Mouse (Mus musculus) thymus, postnatal 0 days (tissue): Measurements from ENCODE around the gene Cntnap1. TPM values are rescaled to one million over a fixed set of nuclear protein-coding genes. Genes with fewer than 3 reads are reported as not detected.

ENCODE experiments used
- DNase-seq: peaks from one replicate; pipeline ENCODE4 v3.0.0-alpha.2; 2015; ENCODE audit warnings: low spot score
- microRNA-seq: library from miRNA; unstranded; fragments of <30 nt; microRNA quantifications from one replicate; pipeline ENCODE4, GENCODE M21; 2016; ENCODE audit warnings: borderline number of aligned reads
- polyA plus RNA-seq: library from polyadenylated mRNA; unstranded; fragments of >200 nt; fragmentation: Nextera tagmentation; extraction: Ambion mirVana; gene quantifications from 2 replicates; pipeline ENCODE4 v1.2.1, GENCODE M21; 2015

The Cntnap1 gene
- polyA plus RNA-seq, 1 experiment from 2014 or later, result 0.53 TPM

DNA sequence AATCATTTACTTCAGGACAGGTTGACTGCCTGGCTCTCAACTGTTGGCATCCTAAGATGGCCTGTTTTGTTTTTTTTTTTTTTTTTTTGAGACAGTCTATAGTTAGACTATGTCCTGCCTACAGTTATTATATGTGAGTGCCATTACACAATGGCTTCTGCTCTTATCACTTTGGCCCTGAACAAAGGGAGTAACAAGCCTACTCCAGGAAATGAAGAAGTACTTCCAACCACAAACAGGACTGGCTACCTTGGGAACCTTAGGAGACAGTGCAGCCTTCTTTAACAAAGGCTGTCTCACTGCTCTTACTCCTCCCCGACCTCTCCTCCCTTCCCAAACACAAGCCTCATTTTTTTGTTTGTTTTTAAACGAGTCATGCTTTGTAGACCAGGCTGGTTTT, 50.5 kb downstream of the Cntnap1 start:
- DNase-seq, result no peak

DNA sequence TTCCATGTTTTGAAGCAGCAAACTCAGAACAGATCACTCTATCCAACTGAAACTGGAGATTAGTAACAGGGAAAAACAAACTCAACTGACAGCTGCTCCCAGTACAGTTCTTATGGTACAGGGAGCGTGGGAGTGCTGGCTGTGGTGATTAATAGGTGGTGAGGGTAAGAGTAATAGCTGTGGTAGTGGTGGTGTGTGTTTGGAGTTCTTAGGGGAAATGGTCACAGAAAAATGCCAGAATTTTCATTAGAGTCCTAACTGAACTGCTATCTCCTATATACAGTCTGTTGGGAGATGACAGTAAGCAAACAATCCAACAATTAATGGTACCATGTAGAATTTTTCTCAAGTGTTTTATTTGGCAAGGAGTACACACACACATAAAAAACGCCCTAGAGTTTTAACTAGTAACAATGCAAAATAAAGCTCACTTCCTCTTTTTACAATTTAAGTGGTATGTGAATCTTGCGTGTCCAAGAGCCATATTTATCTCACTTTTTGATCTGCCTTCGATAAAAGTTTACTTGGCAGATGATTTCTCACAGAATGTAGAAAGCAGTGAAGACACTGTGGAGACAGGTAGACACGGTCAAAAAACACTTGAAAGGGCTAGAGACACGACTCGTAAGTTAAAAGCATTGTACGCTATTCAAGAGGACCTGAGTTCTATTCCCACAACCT, 51.1 kb downstream of the Cntnap1 start:
- no peak for DNase-seq

DNA sequence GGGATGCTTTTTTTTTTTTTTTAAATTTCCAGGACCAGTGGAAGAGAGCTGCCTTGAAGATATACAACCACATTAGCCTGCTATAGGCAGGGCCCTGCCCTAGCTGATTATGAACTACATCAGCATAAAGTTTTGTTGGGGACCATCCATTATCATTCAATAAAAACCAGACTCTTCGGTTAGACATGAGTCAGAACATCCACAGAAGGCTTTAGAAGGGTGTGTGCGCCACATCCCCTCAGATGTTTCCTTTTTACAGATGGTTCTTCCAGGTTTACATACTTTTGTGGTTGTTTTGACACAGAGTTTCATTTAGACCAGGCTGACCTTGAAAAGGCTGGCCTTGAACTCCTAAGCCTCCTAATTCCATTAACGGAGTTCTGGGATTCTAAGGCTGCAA, 54.0 kb downstream of the Cntnap1 start:
- no peak for DNase-seq

DNA sequence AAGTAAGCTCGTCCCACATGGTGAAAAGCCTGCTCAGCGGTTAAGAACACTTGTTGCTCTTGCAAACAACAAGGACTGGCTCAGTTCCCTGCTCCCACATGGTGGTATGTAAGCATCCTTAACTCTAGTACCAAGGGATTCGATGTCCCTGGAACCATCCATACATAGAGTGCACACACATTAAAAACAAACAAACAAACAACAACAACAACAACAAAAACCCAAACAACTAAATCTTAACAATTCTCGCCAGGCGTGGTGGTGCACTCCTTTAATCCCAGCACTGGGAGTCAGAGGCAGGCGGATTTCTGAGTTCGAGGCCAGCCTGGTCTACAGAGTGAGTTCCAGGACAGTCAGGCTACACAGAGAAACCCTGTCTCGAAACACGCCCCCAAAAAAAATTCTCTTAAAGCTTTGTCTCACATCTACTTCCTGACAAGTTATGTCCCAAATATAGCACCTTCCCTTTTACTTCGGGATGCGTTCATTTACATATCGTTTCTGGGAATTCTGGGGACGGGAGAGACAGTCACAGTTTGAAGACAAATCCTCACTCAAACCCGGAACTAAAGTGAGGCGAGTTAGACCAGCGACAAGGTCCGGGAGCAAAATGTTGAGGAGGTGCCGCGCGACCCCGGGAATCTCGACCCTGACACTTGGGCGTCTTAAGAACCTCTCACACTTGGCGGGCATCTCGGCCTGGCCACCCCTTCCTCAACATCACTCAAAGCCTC, 55.2 kb downstream of the Cntnap1 start:
- DNase-seq, result no peak

DNA sequence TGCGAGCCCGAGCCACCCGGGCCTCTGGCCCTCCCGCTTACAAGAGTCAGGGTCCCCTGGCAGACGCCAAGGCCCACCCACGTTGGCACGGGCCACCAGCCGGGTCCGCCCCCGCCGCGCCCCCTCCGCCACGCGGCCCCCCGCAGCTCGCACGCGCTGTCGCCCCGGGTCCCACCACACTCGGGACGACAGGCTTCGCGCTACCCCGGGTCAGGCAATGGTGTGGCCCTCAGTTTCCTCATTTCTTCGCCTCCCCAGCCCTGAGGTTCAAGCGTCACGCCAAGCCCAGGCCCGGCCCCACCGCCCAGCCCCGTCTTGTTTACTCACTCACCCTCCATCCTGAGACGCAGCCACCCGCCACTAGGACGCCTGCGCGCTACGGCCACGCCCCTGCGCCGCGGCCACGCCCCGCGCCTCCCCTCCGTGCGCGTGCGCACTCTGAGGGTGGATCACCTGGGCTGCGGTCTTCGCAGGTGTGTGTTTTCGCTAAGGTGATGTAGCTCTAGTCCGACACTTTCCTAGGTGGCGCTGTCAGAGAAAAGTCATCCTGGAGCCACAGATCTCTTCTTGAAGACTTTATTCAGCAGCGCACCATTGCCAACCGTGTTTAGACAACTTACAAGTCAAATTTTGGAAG, 55.9 kb downstream of the Cntnap1 start, which contains the start of gene Ezh1:
Gene Ezh1 (minus strand): TSS at position 399 of the 637 bp plus-strand sequence.
- DNase-seq, result peak; percentile 86

DNA sequence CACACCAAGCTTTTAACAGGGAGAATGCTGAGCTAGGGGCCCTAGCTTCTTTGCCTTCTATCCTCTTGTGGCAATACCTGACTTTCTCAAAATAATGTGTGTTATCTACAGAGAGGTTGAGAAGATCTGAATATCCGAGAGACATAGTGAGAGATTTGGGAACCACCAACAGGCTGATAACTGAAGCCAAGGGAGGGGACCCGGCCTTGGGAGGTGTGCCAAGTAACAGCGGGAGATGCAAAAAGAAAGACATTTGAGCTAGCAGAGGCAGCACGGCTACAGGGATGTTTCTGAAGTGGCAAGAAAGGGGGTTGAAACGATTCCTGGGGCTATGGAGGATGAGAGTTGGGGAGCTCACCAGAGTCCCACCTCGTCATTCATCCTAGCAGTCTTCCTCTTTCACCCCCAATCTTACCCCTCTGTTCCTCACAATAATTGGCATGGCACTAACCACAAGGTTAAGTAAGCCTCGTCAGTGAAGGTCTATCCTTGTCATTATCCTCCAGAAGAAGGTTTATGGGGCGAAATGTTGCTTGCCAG, 59.1 kb downstream of the Cntnap1 start:
- no peak for DNase-seq

DNA sequence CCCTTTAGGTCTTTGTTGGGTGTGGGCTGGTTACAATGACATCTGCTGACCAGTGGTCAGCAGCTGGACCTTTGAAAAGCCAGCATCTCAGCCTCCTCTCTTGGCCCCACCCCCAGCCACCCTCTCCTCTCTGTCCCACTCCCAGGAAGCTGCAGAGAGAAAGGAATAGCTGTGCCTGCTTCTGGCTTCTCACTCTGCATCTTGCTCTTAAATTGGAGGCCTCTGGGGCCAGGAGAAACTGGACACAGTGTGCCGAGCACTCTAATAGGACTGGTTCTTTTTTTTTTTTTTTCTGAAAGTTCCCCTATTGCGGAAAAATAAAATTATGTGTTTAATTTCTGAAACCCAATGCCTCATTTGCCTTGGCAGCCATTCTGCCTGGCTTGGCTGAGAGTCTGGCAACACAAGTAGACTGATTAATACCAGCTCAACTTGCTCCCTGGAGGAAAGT, 59.8 kb downstream of the Cntnap1 start:
- DNase-seq, result no peak

DNA sequence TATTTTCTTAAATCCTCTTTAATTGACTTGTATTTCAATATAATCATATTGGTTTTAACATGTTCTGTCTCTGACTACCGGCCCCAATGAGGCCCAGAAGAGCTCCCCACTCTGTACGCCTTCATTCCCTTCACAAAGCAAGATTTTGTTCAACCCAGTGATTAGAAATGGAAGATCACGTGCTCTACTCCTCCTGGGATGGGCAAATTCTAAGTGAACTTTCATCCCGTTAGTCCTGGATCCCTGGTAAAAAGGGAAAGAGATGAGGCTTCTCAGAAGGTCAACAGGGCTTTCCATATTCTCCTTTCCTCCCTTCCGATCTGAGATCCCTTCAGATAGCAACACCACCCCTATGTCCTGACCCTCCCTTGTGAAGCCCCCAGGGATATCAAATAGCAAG, 60.2 kb downstream of the Cntnap1 start:
- DNase-seq, result no peak

DNA sequence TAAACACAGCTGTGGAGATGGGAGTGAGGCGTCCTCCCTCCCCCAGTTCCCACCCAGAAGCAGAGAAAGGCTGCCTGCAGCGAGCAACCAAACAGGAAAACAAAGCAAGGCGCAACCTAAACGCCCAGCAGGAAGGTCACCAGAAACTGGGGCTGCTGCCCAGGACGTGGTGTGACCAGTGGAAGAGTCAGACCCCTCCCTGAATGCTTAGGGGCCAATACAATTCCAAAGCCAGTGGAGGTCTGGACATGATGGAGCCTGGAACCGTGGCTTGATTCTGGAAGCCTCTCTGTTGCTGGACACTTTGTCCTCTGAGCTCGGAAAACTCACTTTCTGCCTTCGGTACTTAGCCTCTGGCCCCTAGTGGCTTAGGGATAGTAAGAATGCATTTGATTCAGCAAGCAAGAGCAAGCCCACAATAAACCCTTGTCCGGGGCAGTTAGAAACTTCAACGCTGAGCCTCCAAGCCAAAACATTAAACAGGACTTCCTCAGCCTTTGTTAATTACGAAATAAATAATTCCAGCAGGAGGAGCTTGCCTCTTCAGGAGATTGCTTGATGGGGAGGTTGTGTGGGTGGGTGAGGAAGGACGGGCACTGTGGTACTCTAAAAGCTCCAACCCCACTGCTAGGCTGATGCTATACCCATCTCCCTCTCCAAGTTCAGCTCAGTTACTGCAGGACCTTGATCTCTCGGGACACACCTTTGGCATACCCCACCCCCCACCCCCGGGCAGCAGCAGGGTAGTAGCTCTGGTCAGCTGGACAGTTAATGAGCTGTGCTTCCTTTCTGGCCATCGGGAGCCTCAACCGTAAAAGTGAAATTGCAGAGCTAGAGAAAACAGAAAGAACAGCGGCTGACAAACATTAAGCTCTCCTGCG, 60.9 kb downstream of the Cntnap1 start:
- DNase-seq, result no peak

DNA sequence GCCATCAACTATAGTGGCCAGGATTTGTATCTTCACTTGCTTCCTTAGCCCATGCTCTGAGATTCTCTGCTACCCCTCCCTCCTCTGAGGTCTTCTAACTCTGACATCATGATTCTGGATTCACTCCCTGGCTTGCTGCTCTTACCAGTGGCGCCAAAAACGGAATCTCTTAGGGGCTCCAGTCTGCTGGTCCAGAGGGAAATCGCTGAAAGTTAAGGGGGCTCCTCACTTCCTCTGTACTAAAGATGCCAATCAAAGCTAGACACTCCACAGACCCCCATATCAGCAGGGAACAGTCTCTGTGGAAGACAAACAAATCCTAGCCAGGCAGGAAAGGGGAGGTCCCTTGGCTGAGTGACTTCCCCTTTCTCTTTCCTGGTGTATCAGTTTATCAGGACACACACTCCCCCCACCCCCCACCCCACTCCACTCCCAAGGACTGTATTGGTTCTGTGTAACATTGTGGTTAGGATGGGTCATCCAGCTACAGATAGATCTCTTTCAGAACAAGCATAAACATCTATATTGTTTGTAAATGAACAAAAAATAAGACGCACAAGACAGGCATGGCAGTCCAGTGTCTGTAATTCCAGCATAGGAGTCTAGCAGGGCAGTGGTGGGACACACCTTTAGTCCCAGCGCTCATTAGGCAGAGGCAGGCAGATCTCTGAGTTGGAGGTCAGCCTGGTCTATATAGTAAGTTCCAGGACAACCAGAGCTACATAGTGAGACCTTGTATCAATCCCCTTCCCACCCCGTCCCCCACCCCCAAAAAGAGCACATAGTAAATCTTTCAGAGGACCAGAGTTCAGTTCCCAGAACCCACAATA, 61.9 kb downstream of the Cntnap1 start:
- DNase-seq, result no peak

DNA sequence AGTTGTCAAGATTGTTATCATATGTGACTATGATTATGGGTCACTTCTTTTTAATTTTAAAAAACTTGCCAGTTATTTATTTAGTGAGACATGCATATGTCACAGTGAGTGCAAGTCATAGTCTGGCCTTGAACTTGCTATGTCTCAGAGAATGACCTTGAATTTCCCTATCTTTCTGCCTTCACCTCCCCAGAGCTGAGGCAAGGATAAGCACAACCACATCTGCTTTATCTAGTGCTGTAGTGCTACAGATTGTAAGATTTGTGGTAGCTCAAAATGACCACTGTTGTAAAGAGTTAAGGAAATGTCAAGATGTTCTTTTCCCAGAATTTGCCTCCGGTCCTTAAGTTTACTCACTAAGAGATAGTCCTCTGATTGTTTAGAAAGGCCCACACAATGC, 62.9 kb downstream of the Cntnap1 start:
- no peak for DNase-seq

DNA sequence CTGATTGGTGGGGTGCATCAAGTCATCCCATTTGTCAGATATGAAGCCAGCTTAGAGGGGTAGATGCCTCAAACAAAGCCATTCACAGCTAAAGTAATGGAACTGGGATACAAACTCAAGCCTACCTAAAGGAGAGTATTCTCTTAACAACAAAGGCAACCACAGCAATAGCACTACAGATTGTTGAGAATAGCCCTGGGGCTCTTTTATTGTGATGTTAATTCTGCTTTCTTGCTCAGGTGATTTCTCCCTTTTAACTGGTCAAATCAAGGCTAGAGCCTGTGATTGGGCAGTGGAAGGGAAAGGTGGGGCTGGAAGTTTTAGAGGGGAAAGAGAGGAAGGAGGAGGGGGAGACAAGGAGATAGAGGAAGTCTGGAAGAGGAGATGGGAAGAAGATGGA, 63.8 kb downstream of the Cntnap1 start:
- no peak for DNase-seq

DNA sequence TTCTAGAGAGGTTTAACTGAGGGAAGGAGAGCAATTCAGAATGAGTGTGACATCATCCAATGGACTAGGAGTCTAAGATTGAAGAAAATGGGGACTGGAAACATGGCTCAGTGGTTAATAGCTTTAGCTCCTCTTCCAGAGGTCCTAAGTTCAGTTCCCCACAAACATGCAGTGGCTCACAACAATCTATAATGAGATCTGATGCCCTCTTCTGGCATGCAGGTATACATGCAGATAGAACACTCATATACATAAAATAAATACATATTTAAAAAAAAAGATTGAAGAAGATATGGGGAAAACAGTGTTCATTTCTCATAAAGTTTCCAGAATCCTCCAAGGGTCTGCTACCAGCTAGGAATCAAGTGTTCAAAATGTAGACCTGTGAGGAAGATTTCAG, 65.1 kb downstream of the Cntnap1 start:
- DNase-seq, result no peak

DNA sequence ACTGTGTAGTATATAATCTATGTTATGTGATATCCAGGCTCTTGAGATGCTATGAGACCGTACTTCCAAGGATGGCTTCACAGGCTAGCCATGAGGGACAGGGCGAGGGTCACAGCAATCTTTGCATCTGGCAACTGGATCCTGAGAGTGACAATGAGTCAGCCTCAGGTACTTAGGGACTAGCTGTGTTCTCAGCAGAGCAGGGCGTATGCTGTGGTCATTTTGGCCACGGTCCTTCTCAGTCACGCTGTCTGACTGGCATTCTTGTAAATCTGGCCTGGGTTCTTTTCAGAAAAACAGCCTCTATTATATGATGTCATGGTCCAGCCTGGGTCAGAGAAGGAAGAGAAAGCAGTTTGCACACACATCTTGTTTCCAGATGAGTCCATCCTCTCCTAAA, 66.5 kb downstream of the Cntnap1 start:
- no peak for DNase-seq

DNA sequence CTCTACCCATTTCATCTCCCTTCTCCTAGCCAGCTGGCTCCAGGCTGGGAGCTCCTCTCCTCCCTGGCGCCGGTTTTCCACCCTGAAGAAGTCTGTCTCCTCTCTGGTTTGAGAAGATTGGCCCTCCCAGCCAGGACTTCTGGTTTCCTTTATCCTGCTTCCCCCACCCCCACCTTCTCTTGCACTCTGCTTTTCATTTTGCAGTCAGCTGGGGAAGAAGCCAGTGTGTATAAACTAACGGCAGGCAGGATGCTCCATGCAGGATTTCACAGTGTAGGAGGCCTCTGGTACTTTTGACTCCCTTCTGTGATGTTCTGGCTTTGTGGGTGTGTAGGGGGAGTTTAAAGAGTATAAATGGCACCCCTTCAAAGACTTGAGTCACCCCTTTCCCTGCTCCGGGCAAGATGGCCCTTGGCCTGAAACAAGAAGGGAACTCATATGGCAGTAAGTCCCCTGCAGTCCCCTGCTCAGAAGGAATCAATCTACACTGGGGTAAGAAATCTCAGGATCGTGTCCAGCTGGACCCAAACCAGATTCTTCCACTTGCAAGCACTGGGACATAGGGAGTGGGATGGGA, 67.8 kb downstream of the Cntnap1 start:
- DNase-seq, result no peak

Small RNA genes within 50 kb of the gene (microRNA-seq; reads per million reads assigned to microRNA genes)
- not detected for gene Gm27626

Other genes with a start within 250 kb of the Cntnap1 start
- gene Stat3, start 231.0 kb upstream of the Cntnap1 start, polyA plus RNA-seq, result 79.7 and 84.2 TPM in 2 replicates
- gene Cavin1, start 199.6 kb upstream of the Cntnap1 start, polyA plus RNA-seq, result 61.0 and 64.2 TPM in 2 replicates
- 17.6 and 19.1 TPM in 2 replicates for gene Atp6v0a1, start 161.1 kb upstream of the Cntnap1 start, polyA plus RNA-seq
- 10.5 and 11.5 TPM in 2 replicates for gene Naglu, start 100.5 kb upstream of the Cntnap1 start, polyA plus RNA-seq
- gene Hsd17b1, start 92.1 kb upstream of the Cntnap1 start, polyA plus RNA-seq, result 0.10 and 0.13 TPM in 2 replicates
- 37.3 and 40.5 TPM in 2 replicates for gene Coasy, start 88.0 kb upstream of the Cntnap1 start, polyA plus RNA-seq
- gene Mlx, start 83.2 kb upstream of the Cntnap1 start, polyA plus RNA-seq, result 79.8 and 80.8 TPM in 2 replicates
- 34.6 and 39.0 TPM in 2 replicates for gene Psmc3ip, start 75.1 kb upstream of the Cntnap1 start, polyA plus RNA-seq
- 20.9 and 22.2 TPM in 2 replicates for gene Retreg3, start 50.6 kb upstream of the Cntnap1 start, polyA plus RNA-seq
- 73.0 and 80.2 TPM in 2 replicates for gene Tubg1, start 50.6 kb upstream of the Cntnap1 start, polyA plus RNA-seq
- gene Tubg2, start 14.6 kb upstream of the Cntnap1 start, polyA plus RNA-seq, result 1.5 and 1.6 TPM in 2 replicates
- gene Plekhh3, start 828 bp downstream of the Cntnap1 start, polyA plus RNA-seq, result 2.4 and 2.8 TPM in 2 replicates
- 1.7 and 1.8 TPM in 2 replicates for gene Ccr10, start 4.9 kb downstream of the Cntnap1 start, polyA plus RNA-seq
- 13.7 and 13.8 TPM in 2 replicates for gene Ezh1, start 55.9 kb downstream of the Cntnap1 start, polyA plus RNA-seq
- gene Ramp2, start 75.5 kb downstream of the Cntnap1 start, polyA plus RNA-seq, result 29.6 and 30.8 TPM in 2 replicates
- gene Vps25, start 83.2 kb downstream of the Cntnap1 start, polyA plus RNA-seq, result 132 and 149 TPM in 2 replicates
- gene Wnk4, start 90.0 kb downstream of the Cntnap1 start, polyA plus RNA-seq, result 1.4 and 2.1 TPM in 2 replicates
- 1.3 and 1.9 TPM in 2 replicates for gene Cntd1, start 108.5 kb downstream of the Cntnap1 start, polyA plus RNA-seq
- gene Coa3, start 108.6 kb downstream of the Cntnap1 start, polyA plus RNA-seq, result 164 and 179 TPM in 2 replicates
- gene Becn1, start 131.8 kb downstream of the Cntnap1 start, polyA plus RNA-seq, result 182 and 191 TPM in 2 replicates
- 123 and 135 TPM in 2 replicates for gene Psme3, start 145.7 kb downstream of the Cntnap1 start, polyA plus RNA-seq
- 0.76 and 1.0 TPM in 2 replicates for gene Aoc2, start 154.5 kb downstream of the Cntnap1 start, polyA plus RNA-seq
- 0.69 and 0.78 TPM in 2 replicates for gene Aoc3, start 160.1 kb downstream of the Cntnap1 start, polyA plus RNA-seq
- gene G6pc, start 197.0 kb downstream of the Cntnap1 start, polyA plus RNA-seq, result 0.07 and 0.17 TPM in 2 replicates
- gene Aarsd1, start 247.1 kb downstream of the Cntnap1 start, polyA plus RNA-seq, result 67.6 and 70.6 TPM in 2 replicates